Mouse (Mus musculus): ENCODE measurements around the gene C2cd4b. TPM values are rescaled to one million over a fixed set of nuclear protein-coding genes. Genes with fewer than 3 reads are reported as not detected.

The C2cd4b gene
- polyA plus RNA-seq, 1 experiment from 2014 or later, result 1.4 TPM

- no peak overlapping the region for H3K4me2 ChIP-seq
- ATAC-seq (ENCODE audit: low FRiP score), result no peak
- H3K27ac ChIP-seq (replicated peaks), result no peak overlapping the region
- no peak overlapping the region for H3K9ac ChIP-seq (replicated peaks)
- H3K27me3 ChIP-seq (replicated peaks), result no peaks in the 10 kb centered on the region
- H3K36me3 ChIP-seq, result no peaks in the 10 kb centered on the region
- H3K9me3 ChIP-seq (replicated peaks), result no peaks in the 10 kb centered on the region
- H3K4me1 ChIP-seq, result peaks cover 4% of the 10 kb centered on the region; the same call in 1 of the 2 replicates
- WGBS, result 87% methylated on average over 6 of the region's 6 CpGs
- H3K4me3 ChIP-seq (replicated peaks), result no peak overlapping the region
Observed at GRCm38 (mm10) chr9:67774201-67774600, 15.0 kb downstream of the C2cd4b start.

- peaks cover 4% of the 10 kb centered on the region; the same call in 1 of the 2 replicates for H3K4me1 ChIP-seq
- no peak for ATAC-seq (ENCODE audit: low FRiP score)
- H3K4me2 ChIP-seq, result no peak overlapping the region
- WGBS, result 10% methylated on average over 8 of the region's 8 CpGs
- H3K36me3 ChIP-seq, result no peaks in the 10 kb centered on the region
- no peaks in the 10 kb centered on the region for H3K9me3 ChIP-seq (replicated peaks)
- H3K9ac ChIP-seq (replicated peaks), result no peak overlapping the region
- no peak overlapping the region for H3K4me3 ChIP-seq (replicated peaks)
- no peaks in the 10 kb centered on the region for H3K27me3 ChIP-seq (replicated peaks)
- no peak overlapping the region for H3K27ac ChIP-seq (replicated peaks)
Observed at GRCm38 (mm10) chr9:67778553-67778952, 19.3 kb downstream of the C2cd4b start.

- WGBS, result 77% methylated on average over 6 of the region's 6 CpGs
- H3K4me2 ChIP-seq, result no peak overlapping the region
- ATAC-seq (ENCODE audit: low FRiP score), result no peak
Observed at GRCm38 (mm10) chr9:67782786-67783185, 23.5 kb downstream of the C2cd4b start.

GRCm38 (mm10) chr9:67783464-67783863 is 24.2 kb downstream of the C2cd4b start:
- Histone ChIP-seq H3K27me3 (replicated peaks) (no peaks in the 10 kb centered on the region), H3K4me3 (replicated peaks) (no peak overlapping the region), H3K36me3 (no peaks in the 10 kb centered on the region), H3K9me3 (replicated peaks) (no peaks in the 10 kb centered on the region), H3K27ac (replicated peaks) (no peak overlapping the region), H3K9ac (replicated peaks) (no peak overlapping the region), H3K4me2 (no peak overlapping the region), H3K4me1 (peaks cover 3% of the 10 kb centered on the region; the same call in 1 of the 2 replicates)
- no peak for ATAC-seq (ENCODE audit: low FRiP score)
- WGBS, result 78% methylated on average over 3 of the region's 3 CpGs

More at GRCm38 (mm10) chr9:67782786-67783185, 23.5 kb downstream of the C2cd4b start:
- H3K4me1 ChIP-seq, result peaks cover 4% of the 10 kb centered on the region; the same call in 1 of the 2 replicates
- H3K4me3 ChIP-seq (replicated peaks), result no peak overlapping the region
- no peaks in the 10 kb centered on the region for H3K27me3 ChIP-seq (replicated peaks)
- no peaks in the 10 kb centered on the region for H3K36me3 ChIP-seq
- H3K9ac ChIP-seq (replicated peaks), result no peak overlapping the region
- H3K9me3 ChIP-seq (replicated peaks), result no peaks in the 10 kb centered on the region
- H3K27ac ChIP-seq (replicated peaks), result no peak overlapping the region

GRCm38 (mm10) chr9:67783925-67784324 is 24.7 kb downstream of the C2cd4b start:
- Histone ChIP-seq H3K36me3 (no peaks in the 10 kb centered on the region), H3K9ac (replicated peaks) (no peak overlapping the region), H3K9me3 (replicated peaks) (no peaks in the 10 kb centered on the region), H3K4me3 (replicated peaks) (no peak overlapping the region), H3K27me3 (replicated peaks) (no peaks in the 10 kb centered on the region), H3K27ac (replicated peaks) (no peak overlapping the region), H3K4me2 (no peak overlapping the region), H3K4me1 (no peaks in the 10 kb centered on the region)
- ATAC-seq (ENCODE audit: low FRiP score), result no peak

- no peaks in the 10 kb centered on the region for H3K36me3 ChIP-seq
- no peak for ATAC-seq (ENCODE audit: low FRiP score)
- H3K27ac ChIP-seq (replicated peaks), result no peak overlapping the region
- H3K9me3 ChIP-seq (replicated peaks), result no peaks in the 10 kb centered on the region
- no peak overlapping the region for H3K9ac ChIP-seq (replicated peaks)
- H3K4me2 ChIP-seq, result no peak overlapping the region
- H3K4me1 ChIP-seq, result no peaks in the 10 kb centered on the region
- 87% methylated on average over 7 of the region's 7 CpGs for WGBS
- no peak overlapping the region for H3K4me3 ChIP-seq (replicated peaks)
- no peaks in the 10 kb centered on the region for H3K27me3 ChIP-seq (replicated peaks)
Observed at GRCm38 (mm10) chr9:67786311-67786710, 27.1 kb downstream of the C2cd4b start.

- Histone ChIP-seq H3K36me3 (no peaks in the 10 kb centered on the region), H3K27ac (replicated peaks) (no peak overlapping the region), H3K9ac (replicated peaks) (no peak overlapping the region), H3K4me1 (no peaks in the 10 kb centered on the region), H3K4me2 (no peak overlapping the region), H3K4me3 (replicated peaks) (no peak overlapping the region), H3K9me3 (replicated peaks) (no peaks in the 10 kb centered on the region), H3K27me3 (replicated peaks) (no peaks in the 10 kb centered on the region)
- no peak for ATAC-seq (ENCODE audit: low FRiP score)
- WGBS, result 64% methylated on average over 6 of the region's 6 CpGs
Observed at GRCm38 (mm10) chr9:67787671-67788070, 28.4 kb downstream of the C2cd4b start.

GRCm38 (mm10) chr9:67792405-67792804 is 33.2 kb downstream of the C2cd4b start:
- Histone ChIP-seq H3K9ac (replicated peaks) (no peak overlapping the region), H3K9me3 (replicated peaks) (no peaks in the 10 kb centered on the region), H3K27me3 (replicated peaks) (no peaks in the 10 kb centered on the region), H3K4me1 (peaks cover 17% of the 10 kb centered on the region), H3K4me3 (replicated peaks) (no peak overlapping the region), H3K4me2 (no peak overlapping the region), H3K27ac (replicated peaks) (no peak overlapping the region), H3K36me3 (no peaks in the 10 kb centered on the region)
- ATAC-seq (ENCODE audit: low FRiP score), result no peak
- 60% methylated on average over 5 of the region's 5 CpGs for WGBS

- Histone ChIP-seq H3K36me3 (no peaks in the 10 kb centered on the region), H3K27ac (replicated peaks) (no peak overlapping the region), H3K4me1 (peaks cover 17% of the 10 kb centered on the region), H3K27me3 (replicated peaks) (no peaks in the 10 kb centered on the region), H3K4me2 (no peak overlapping the region), H3K4me3 (replicated peaks) (no peak overlapping the region), H3K9me3 (replicated peaks) (no peaks in the 10 kb centered on the region), H3K9ac (replicated peaks) (no peak overlapping the region)
- ATAC-seq (ENCODE audit: low FRiP score), result no peak
- 84% methylated on average over 6 of the region's 6 CpGs for WGBS
Observed at GRCm38 (mm10) chr9:67793501-67793900, 34.3 kb downstream of the C2cd4b start.

GRCm38 (mm10) chr9:67794216-67794615 is 35.0 kb downstream of the C2cd4b start:
- Histone ChIP-seq H3K4me1 (peaks cover 19% of the 10 kb centered on the region), H3K4me2 (no peak overlapping the region), H3K27ac (replicated peaks) (no peak overlapping the region), H3K27me3 (replicated peaks) (no peaks in the 10 kb centered on the region), H3K4me3 (replicated peaks) (no peak overlapping the region), H3K9me3 (replicated peaks) (no peaks in the 10 kb centered on the region), H3K36me3 (no peaks in the 10 kb centered on the region), H3K9ac (replicated peaks) (no peak overlapping the region)
- ATAC-seq (ENCODE audit: low FRiP score), result no peak
- WGBS, result 62% methylated on average over 1 of the region's 1 CpGs

- Histone ChIP-seq H3K4me1 (peaks cover 22% of the 10 kb centered on the region), H3K27me3 (replicated peaks) (no peaks in the 10 kb centered on the region), H3K27ac (replicated peaks) (no peak overlapping the region), H3K36me3 (no peaks in the 10 kb centered on the region), H3K9ac (replicated peaks) (no peak overlapping the region), H3K4me3 (replicated peaks) (no peak overlapping the region), H3K9me3 (replicated peaks) (no peaks in the 10 kb centered on the region), H3K4me2 (no peak overlapping the region)
- no peak for ATAC-seq (ENCODE audit: low FRiP score)
- WGBS, result 77% methylated on average over 4 of the region's 4 CpGs
Observed at GRCm38 (mm10) chr9:67794668-67795067, 35.4 kb downstream of the C2cd4b start.

- Histone ChIP-seq H3K27ac (replicated peaks) (peak overlapping the region; percentile 63), H3K9ac (replicated peaks) (0 out of 2 replicates have a peak overlapping the region, but pooled peaks have one; percentile 3), H3K4me1 (peaks cover 22% of the 10 kb centered on the region), H3K36me3 (no peaks in the 10 kb centered on the region), H3K4me2 (peak overlapping the region; percentile 41), H3K4me3 (replicated peaks) (no peak overlapping the region), H3K9me3 (replicated peaks) (no peaks in the 10 kb centered on the region), H3K27me3 (replicated peaks) (no peaks in the 10 kb centered on the region)
- ATAC-seq (ENCODE audit: low FRiP score), result peak; percentile 53; the same call in 1 of the 2 replicates
- WGBS, result 12% methylated on average over 14 of the region's 14 CpGs
Observed at GRCm38 (mm10) chr9:67795205-67795675, 36.0 kb downstream of the C2cd4b start.

Measured in neural tube, embryonic 15.5 days (tissue).